8 mouse cellular contexts compared by ENCODE assay signal in genomic region chr17:6429945-6430344, GRCm38 (mm10). TPM values are rescaled to one million over a fixed set of nuclear protein-coding genes. Genes with fewer than 3 reads are reported as not detected.
A peak's percentile ranks its signal among the peaks of the same experiment; 100 is the strongest.
DNase-seq lines count a peak whose midpoint lies in the region; ATAC-seq and TF ChIP-seq lines count a peak whose summit lies in the region.
"Not testable (repeated sequence)": the region's sequence is repeated elsewhere in the genome, so short reads cannot be mapped to it uniquely, and the experiment has no call there.

Gene Dynlt1b (plus strand): TSS chr17:6430112.

- peak; percentile 100 for DNase-seq in gastrocnemius, postnatal 10 days
- peak; percentile 99 for DNase-seq in induced T-regulatory cell, adult 2 months (ENCODE audit: low read depth)
- DNase-seq in left cerebral cortex, adult 9 months (ENCODE audit: low spot score in 2 of 2): peak; percentile 100
- peak; percentile 100 for DNase-seq in right cerebral cortex, postnatal 14 days
- peak; percentile 100 for DNase-seq in urinary bladder, postnatal 36 days (ENCODE audit: low spot score in 2 of 2)

- peak within 1 kb of the TSS; percentile 43 for H3K4me3 ChIP-seq in cortical plate, adult 2 months (ENCODE audit: insufficient read depth, low read length)

- ATAC-seq in activated CD4-positive, CD25-positive, alpha-beta regulatory T cell, adult 4 months: peak; percentile 93
- ATAC-seq in megakaryocyte progenitor cell, adult 5-6 weeks (replicated peaks; ENCODE audit: poor library complexity): peak; percentile 100

- peak; percentile 89; the same call in 1 of the 2 replicates for TF ChIP-seq POLR2A in cortical plate, adult 2 months (IDR thresholded peaks at IDR 0.05; ENCODE audit: extremely low read depth, insufficient read depth, low read length)

- not testable (repeated sequence) for H3K4me1 ChIP-seq in cortical plate, adult 2 months (ENCODE audit: control insufficient read depth, insufficient read depth, low read length)

- not testable (repeated sequence) for TF ChIP-seq CTCF in cortical plate, adult 2 months (IDR thresholded peaks at IDR 0.05; ENCODE audit: extremely low read depth, insufficient read depth, low read length)

- H3K27ac ChIP-seq in cortical plate, adult 2 months (ENCODE audit: insufficient read depth, low read length): not testable (repeated sequence)

RNA-seq across cellular contexts. Expression of gene Dynlt1b, which starts in this region (rescaled TPM):
- 100 to 1,000 TPM; 170 to 195 TPM for polyA plus RNA-seq in activated CD4-positive, CD25-positive, alpha-beta regulatory T cell, adult 4 months (2017; shearing (Covaris generic))
- polyA plus RNA-seq in cortical plate, adult 2 months (2012; rRNA removed): 86.0 and 92.2 TPM in 2 replicates
- total RNA-seq in gastrocnemius, postnatal 10 days (2021): 10 to 100 TPM; 94.4 to 97.7 TPM
- 110 and 112 TPM in 2 replicates for total RNA-seq in megakaryocyte progenitor cell, adult 5-6 weeks (2015)
- 133 and 134 TPM in 2 replicates for total RNA-seq in megakaryocyte progenitor cell, adult 5-6 weeks (2017)
